Mouse (Mus musculus) hindlimb bud, embryonic 11.5 days (tissue): ENCODE measurements around the gene Olfr906.

Experiments
- DNase-seq: peaks from one replicate; pipeline ENCODE4 v3.0.0-alpha.2; 2012; ENCODE audit warnings: low read depth, low spot score; ENCODE audit errors: extremely low spot score

Olfr906 gene

DNA sequence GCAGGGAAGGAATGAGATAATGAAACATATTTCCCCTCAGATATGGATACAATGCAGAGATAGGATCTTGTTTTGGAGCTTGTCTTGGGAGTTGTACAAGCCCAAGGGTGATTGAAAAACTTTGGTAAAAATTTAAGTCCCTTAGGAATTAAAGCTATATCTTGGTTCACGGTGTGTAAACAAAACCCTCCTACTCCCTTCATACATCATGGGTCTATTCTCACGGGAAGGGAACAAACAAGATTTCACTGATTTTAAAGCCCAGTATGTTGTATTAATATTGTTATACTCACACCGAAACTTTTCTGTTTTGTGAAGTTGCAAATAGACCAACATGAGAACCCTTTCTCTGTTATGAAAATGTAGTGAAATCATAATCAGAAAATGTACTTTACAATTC lies at the start of gene Olfr906:
Gene Olfr906, plus strand, starts transcription at position 301 of the 400 bp plus-strand sequence.
- no peak for DNase-seq

GRCm38 (mm10) chr9:38447352-38447751 lies 39.5 kb upstream of the Olfr906 start, which contains the start of gene Olfr902:
TSS of gene Olfr902 (plus strand) at chr9:38447652.
- DNase-seq: no peak

- DNase-seq: no peak
Measured at GRCm38 (mm10) chr9:38462844-38463243, 24.0 kb upstream of the Olfr906 start, which contains the start of gene Olfr904. TSS of gene Olfr904 (plus strand) at chr9:38463144.

GRCm38 (mm10) chr9:38470807-38471206 lies 16.1 kb upstream of the Olfr906 start, which contains the start of gene Olfr905:
TSS of gene Olfr905 (plus strand) at chr9:38471107.
- no peak for DNase-seq

DNA sequence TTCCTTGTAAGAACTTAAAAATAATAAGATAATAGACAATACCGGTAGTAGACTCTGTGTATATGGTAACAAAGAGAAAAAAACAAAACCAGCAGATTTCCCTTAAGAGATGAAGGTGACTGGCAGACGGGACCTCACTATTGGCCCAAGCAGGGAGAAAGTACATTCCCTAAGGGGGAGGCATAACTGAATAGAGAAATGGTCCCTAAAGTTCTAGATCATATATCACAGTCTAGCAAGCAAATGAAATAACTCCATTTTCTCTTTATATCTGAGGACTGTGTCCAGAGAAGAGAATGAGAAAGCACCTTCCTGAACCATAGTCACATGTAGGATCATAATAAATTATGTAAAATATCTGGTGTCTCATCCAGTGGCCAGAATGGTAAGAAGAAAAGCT lies 8.6 kb downstream of the Olfr906 start, which contains the start of gene Olfr907:
Gene Olfr907, plus strand, starts transcription at position 301 of the 400 bp plus-strand sequence.
- no peak for DNase-seq

DNA sequence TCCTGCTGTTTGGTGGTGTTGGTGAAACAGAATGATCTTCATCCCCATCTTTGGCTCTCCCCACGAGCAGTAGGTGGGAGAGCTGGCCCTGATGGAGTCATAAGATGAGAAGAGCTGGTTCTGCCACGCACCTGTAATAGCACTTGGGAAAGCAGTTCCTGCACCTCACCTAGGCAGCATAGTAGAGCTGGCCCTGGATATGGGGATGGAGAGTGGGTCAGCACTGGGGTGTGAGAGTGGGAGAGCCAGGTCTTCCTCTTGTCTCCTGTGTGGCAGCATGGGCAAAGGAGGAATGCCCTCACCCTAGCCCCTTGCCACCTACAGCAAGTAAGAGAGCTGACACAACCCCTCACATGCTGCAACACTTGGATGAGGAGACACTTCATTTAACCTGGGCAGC lies 25.5 kb downstream of the Olfr906 start:
- no peak for DNase-seq

- DNase-seq: no peak
Measured at GRCm38 (mm10) chr9:38521280-38521679, 34.4 kb downstream of the Olfr906 start, which contains the start of gene Olfr911-ps1. TSS of gene Olfr911-ps1 (plus strand) at chr9:38521580.

DNA sequence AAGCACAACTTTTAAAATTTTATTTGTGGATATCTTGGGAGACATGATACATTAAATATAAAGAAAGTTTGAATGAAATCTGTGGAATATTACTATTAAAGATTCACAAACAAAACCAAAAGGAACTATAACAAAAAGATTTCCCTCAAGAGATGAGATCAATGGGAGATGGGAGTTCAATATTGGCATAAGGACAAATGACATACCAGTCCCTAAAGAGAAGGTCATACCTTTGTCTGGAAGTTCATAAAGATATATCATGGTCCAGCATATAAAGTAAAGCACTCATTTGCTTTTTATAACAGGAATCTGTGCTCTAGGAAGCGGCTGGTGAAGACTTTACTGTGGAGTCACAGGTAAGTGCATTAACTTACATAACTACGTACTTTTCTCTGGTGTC lies 50.7 kb downstream of the Olfr906 start, which contains the start of gene Olfr910:
Gene Olfr910, plus strand, starts transcription at position 301 of the 400 bp plus-strand sequence.
- no peak for DNase-seq
